Comparison of ENCODE assay signal across 8 mouse cellular contexts in the genomic region with DNA sequence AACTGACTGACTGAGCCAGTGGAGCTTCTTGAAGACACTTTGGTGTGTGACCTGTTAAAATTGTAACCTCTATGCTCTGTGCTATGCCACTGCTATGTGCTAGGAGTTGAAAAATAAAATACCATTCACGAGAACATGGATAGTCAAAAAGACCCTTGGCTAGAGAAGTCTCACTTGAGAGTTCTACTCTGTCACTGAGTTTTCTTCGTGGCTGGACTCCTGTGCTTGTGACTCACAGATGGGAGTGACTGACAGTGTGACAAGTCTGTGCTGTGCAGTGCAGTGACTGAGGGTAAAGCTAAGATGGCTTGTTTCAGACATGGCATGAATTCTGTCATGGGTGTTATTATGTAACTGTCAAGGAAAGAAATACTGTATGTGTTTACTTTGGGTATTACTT. TPM values are rescaled to one million over a fixed set of nuclear protein-coding genes. Genes with fewer than 3 reads are reported as not detected.
A peak's percentile ranks its signal among the peaks of the same experiment; 100 is the strongest.
DNase-seq lines count a peak whose midpoint lies in the region; ATAC-seq lines count a peak whose summit lies in the region.

No protein-coding gene starts in this region.

- WGBS in neural tube, embryonic 12.5 days, result 60% methylated on average over 2 of the region's 2 CpGs
- WGBS in liver, embryonic 12.5 days (ENCODE audit: insufficient replicate concordance), result 26% methylated on average over 2 of the region's 2 CpGs
- whole genome bisulfite sequencing in stomach, embryonic 16.5 days, result 22% methylated on average over 2 of the region's 2 CpGs

- no peak overlapping the region for H3K27ac ChIP-seq in neural tube, embryonic 12.5 days
- H3K27ac ChIP-seq in liver, embryonic 12.5 days, result 0 out of 2 replicates have a peak overlapping the region, but pooled peaks have one; percentile 49
- 0 out of 2 replicates have a peak overlapping the region, but pooled peaks have one; percentile 46 for H3K27ac ChIP-seq in stomach, embryonic 16.5 days (ENCODE audit: low read length)

- H3K27me3 ChIP-seq in erythroblast, embryonic 14.5 days (ENCODE audit: control insufficient read depth), result no peaks in the 10 kb centered on the region
- no peaks in the 10 kb centered on the region for H3K27me3 ChIP-seq in neural tube, embryonic 12.5 days (replicated peaks)
- no peaks in the 10 kb centered on the region for H3K27me3 ChIP-seq in liver, embryonic 12.5 days (replicated peaks)
- no peaks in the 10 kb centered on the region for H3K27me3 ChIP-seq in stomach, embryonic 16.5 days (ENCODE audit: control insufficient read depth, insufficient read depth, low read length)

- no peak overlapping the region for H3K9ac ChIP-seq in neural tube, embryonic 12.5 days
- H3K9ac ChIP-seq in liver, embryonic 12.5 days, result peak overlapping the region; percentile 22
- no peak overlapping the region for H3K9ac ChIP-seq in stomach, embryonic 16.5 days (ENCODE audit: low read length)

- DNase-seq in neural tube, embryonic 10.5 days (ENCODE audit: extremely low spot score, low spot score), result no peak
- DNase-seq in layer of hippocampus, postnatal 14 days (ENCODE audit: low spot score in 2 of 2), result no peak

- H3K4me2 ChIP-seq in neural tube, embryonic 12.5 days (replicated peaks), result peak overlapping the region; percentile 47
- peak overlapping the region; percentile 80 for H3K4me2 ChIP-seq in liver, embryonic 12.5 days
- H3K4me2 ChIP-seq in stomach, embryonic 16.5 days (ENCODE audit: low read depth, low read length), result peak overlapping the region; percentile 40; the same call in 1 of the 2 replicates

- peaks cover 40% of the 10 kb centered on the region for H3K36me3 ChIP-seq in erythroblast, embryonic 14.5 days (ENCODE audit: control insufficient read depth)
- no peaks in the 10 kb centered on the region for H3K36me3 ChIP-seq in neural tube, embryonic 12.5 days
- peaks cover 5% of the 10 kb centered on the region; the same call in 1 of the 2 replicates for H3K36me3 ChIP-seq in liver, embryonic 12.5 days
- no peaks in the 10 kb centered on the region for H3K36me3 ChIP-seq in stomach, embryonic 16.5 days (ENCODE audit: control insufficient read depth, insufficient read depth, low read length)

- ATAC-seq in erythroblast, adult 5-6 weeks (replicated peaks; ENCODE audit: low FRiP score, poor library complexity, severe bottlenecking), result no peak
- ATAC-seq in neural tube, embryonic 12.5 days (ENCODE audit: low FRiP score, low read depth), result no peak
- ATAC-seq in liver, embryonic 12.5 days, result no peak
- no peak for ATAC-seq in stomach, embryonic 16.5 days (ENCODE audit: insufficient read depth, low FRiP score)
- no peak for ATAC-seq in cerebellum, adult (ENCODE audit: insufficient number of reproducible peaks, low FRiP score, low TSS enrichment)

- peaks cover 62% of the 10 kb centered on the region for H3K4me1 ChIP-seq in erythroblast, embryonic 14.5 days (ENCODE audit: control insufficient read depth)
- H3K4me1 ChIP-seq in neural tube, embryonic 12.5 days, result peaks cover 36% of the 10 kb centered on the region
- peaks cover 66% of the 10 kb centered on the region for H3K4me1 ChIP-seq in liver, embryonic 12.5 days
- H3K4me1 ChIP-seq in stomach, embryonic 16.5 days (ENCODE audit: control insufficient read depth, insufficient read depth, low read length), result peaks cover 35% of the 10 kb centered on the region

- no peaks in the 10 kb centered on the region for H3K9me3 ChIP-seq in erythroblast, embryonic 14.5 days (ENCODE audit: control insufficient read depth, low read length)
- H3K9me3 ChIP-seq in neural tube, embryonic 12.5 days, result no peaks in the 10 kb centered on the region
- no peaks in the 10 kb centered on the region for H3K9me3 ChIP-seq in liver, embryonic 12.5 days (replicated peaks)
- no peaks in the 10 kb centered on the region for H3K9me3 ChIP-seq in stomach, embryonic 16.5 days (replicated peaks; ENCODE audit: control insufficient read depth, low read length)

- H3K4me3 ChIP-seq in erythroblast, embryonic 14.5 days (replicated peaks), result peak overlapping the region; percentile 98
- no peak overlapping the region for H3K4me3 ChIP-seq in neural tube, embryonic 12.5 days
- H3K4me3 ChIP-seq in liver, embryonic 12.5 days, result peak overlapping the region; percentile 34; the same call in 1 of the 2 replicates
- peak overlapping the region; percentile 0; the same call in 1 of the 2 replicates for H3K4me3 ChIP-seq in stomach, embryonic 16.5 days (replicated peaks; ENCODE audit: low read length)

RNA-seq across cellular contexts. Expression of a gene that starts 2.6 kb away (rescaled TPM):
- 1.7 and 2.2 TPM in 2 replicates for polyA plus RNA-seq in erythroblast, embryonic 14.5 days (2012)
- total RNA-seq in erythroblast, adult 5-6 weeks (2015; ENCODE audit: low replicate concordance), result 34.3 and 65.1 TPM in 2 replicates
- 60.3 and 66.8 TPM in 2 replicates for total RNA-seq in erythroblast, adult 5-6 weeks (2017; ENCODE audit: low replicate concordance)
- polyA plus RNA-seq in neural tube, embryonic 12.5 days (2016; fragmentation: Nextera tagmentation; extraction: Ambion mirVana), result 10.0 and 11.8 TPM in 2 replicates
- polyA plus RNA-seq in liver, embryonic 12.5 days (2016; fragmentation: Nextera tagmentation; extraction: Ambion mirVana), result 4.8 and 4.9 TPM in 2 replicates
- 7.4 TPM in 2 replicates for polyA plus RNA-seq in stomach, embryonic 16.5 days (2015; fragmentation: Nextera tagmentation; extraction: Ambion mirVana)
- 10 to 100 TPM; 83.0 to 84.1 TPM for total RNA-seq in layer of hippocampus, postnatal 14 days (2021)

RNA-seq across cellular contexts. Expression of a gene that starts 45.8 kb away (rescaled TPM):
- polyA plus RNA-seq in erythroblast, embryonic 14.5 days (2012), result 0.06 and 0.20 TPM in 2 replicates
- total RNA-seq in erythroblast, adult 5-6 weeks (2015; ENCODE audit: low replicate concordance), result 5.2 and 8.4 TPM in 2 replicates
- total RNA-seq in erythroblast, adult 5-6 weeks (2017; ENCODE audit: low replicate concordance), result 4.5 and 19.8 TPM in 2 replicates
- 65.2 and 69.7 TPM in 2 replicates for polyA plus RNA-seq in neural tube, embryonic 12.5 days (2016; fragmentation: Nextera tagmentation; extraction: Ambion mirVana)
- polyA plus RNA-seq in liver, embryonic 12.5 days (2016; fragmentation: Nextera tagmentation; extraction: Ambion mirVana), result 25.8 and 27.7 TPM in 2 replicates
- 52.7 and 53.3 TPM in 2 replicates for polyA plus RNA-seq in stomach, embryonic 16.5 days (2015; fragmentation: Nextera tagmentation; extraction: Ambion mirVana)
- total RNA-seq in layer of hippocampus, postnatal 14 days (2021), result 10 to 100 TPM; 35.1 to 35.6 TPM

Comparison
In these comparisons a context has a peak if more than half of its experiments do, and no peak if none do; other contexts are left out.
1. RNA of a gene that starts 45.8 kb away (polyA plus RNA-seq): 65.2 to 69.7 TPM in neural tube, embryonic 12.5 days, 52.7 to 53.3 TPM in stomach, embryonic 16.5 days and 25.8 to 27.7 TPM in liver, embryonic 12.5 days; 0.06 to 0.20 TPM in erythroblast, embryonic 14.5 days; every median in the first group is over 10 times any median in the second.
2. Peak in every context shown above with its lines, with median percentiles within 50 percentile points of each other: H3K4me2 ChIP-seq.